Mouse (Mus musculus) liver, embryonic 14.5 days (tissue): ENCODE measurements around the gene Rhot1. TPM values are rescaled to one million over a fixed set of nuclear protein-coding genes. Genes with fewer than 3 reads are reported as not detected.

Source experiments
- ATAC-seq: fragments of 200-750 bp; cut with Nextera tagmentation; 2 replicates; pipeline ENCODE4 v1.8.0; 2017; ENCODE audit warnings: moderate number of reproducible peaks, mild to moderate bottlenecking, moderate library complexity; ENCODE audit not compliant: insufficient read depth
- DNase-seq, 3 experiments: peaks; one replicate each; pipeline ENCODE4 v3.0.0-alpha.2; 2012 to 2013; ENCODE audit warnings: low read depth in 3 of 3, low spot score in 3 of 3
- H3K27ac ChIP-seq: fragments of 300-500 bp; sonication (generic); 2 replicates; pipeline ENCODE4 v1.5.1; 2014; ENCODE audit warnings: moderate library complexity, mild to moderate bottlenecking, control low read depth, inconsistent platforms
- H3K27me3 ChIP-seq: fragments of 300-500 bp; sonication (generic); 2 replicates; pipeline ENCODE4 v1.6.1; 2014; ENCODE audit warnings: mild to moderate bottlenecking, low read length, moderate library complexity; ENCODE audit not compliant: control insufficient read depth, insufficient read depth
- H3K36me3 ChIP-seq: fragments of 300-500 bp; sonication (generic); replicated peaks from 2 replicates; pipeline ENCODE4 v1.6.1; 2014; ENCODE audit warnings: low read depth; ENCODE audit not compliant: control insufficient read depth, insufficient read depth
- H3K4me1 ChIP-seq, 2 experiments: fragments of 200-500 bp in 1 of 2; fragments of 300-500 bp in 1 of 2; sonication (generic) in 1 of 2; replicated peaks; 2 replicates each; pipeline ENCODE4 v1.6.1; 2012 to 2014; ENCODE audit warnings: antibody characterized with exemption in 1 of 2, inconsistent platforms in 1 of 2, low read length in 1 of 2; ENCODE audit not compliant: control insufficient read depth in 2 of 2, insufficient read depth in 2 of 2
- H3K4me2 ChIP-seq: fragments of 300-500 bp; sonication (generic); 2 replicates; pipeline ENCODE4 v1.6.1; 2014; ENCODE audit warnings: low read depth, mild to moderate bottlenecking, control low read depth, moderate library complexity
- H3K4me3 ChIP-seq, 2 experiments: fragments of 200-500 bp in 1 of 2; fragments of 300-500 bp in 1 of 2; sonication (generic) in 1 of 2; 2 replicates each; pipeline ENCODE4 v1.5.1; 2012 to 2014; ENCODE audit warnings: low read depth in 2 of 2, low read length in 2 of 2, mild to moderate bottlenecking in 2 of 2, control low read depth in 1 of 2, inconsistent platforms in 1 of 2, moderate library complexity in 1 of 2; ENCODE audit not compliant: insufficient read depth in 1 of 2
- H3K9ac ChIP-seq: fragments of 300-500 bp; sonication (generic); replicated peaks from 2 replicates; pipeline ENCODE4 v1.6.1; 2014; ENCODE audit warnings: mild to moderate bottlenecking, control low read depth, moderate library complexity
- H3K9me3 ChIP-seq: fragments of 300-500 bp; sonication (generic); 2 replicates; pipeline ENCODE4 v1.6.1; 2016; ENCODE audit warnings: low read length, mixed read lengths; ENCODE audit not compliant: control insufficient read depth
- CTCF ChIP-seq: IDR thresholded peaks from 2 replicates; pipeline ENCODE4 v1.5.1; 2016; ENCODE audit warnings: antibody characterized with exemption, low read depth, control low read depth
- EP300 ChIP-seq: IDR thresholded peaks from 2 replicates; pipeline ENCODE4 v1.6.1; 2016; ENCODE audit warnings: antibody characterized with exemption, low read depth
- WGBS: fragments of 180-500 bp; shearing (Covaris S2); extraction: QIAGEN DNeasy Blood & Tissue Kit; methylation state at CpG from one replicate; pipeline ENCODE4 v1.1.7; 2014; ENCODE audit not compliant: insufficient replicate concordance; 5-methylcytosine and 5-hydroxymethylcytosine counted together
- polyA plus RNA-seq, 2 experiments: library from polyadenylated mRNA; depleted of rRNA in 1 of 2; stranded (reverse) in 1 of 2; unstranded in 1 of 2; fragments of >200 nt; fragmentation: Nextera tagmentation in 1 of 2; extraction: Ambion mirVana in 1 of 2; gene quantifications; 2 replicates each; pipeline versions ENCODE4 v1.2.1 to v1.2.3; 2012 to 2014

Gene Rhot1
- polyA plus RNA-seq, 2 experiments: 11.6 to 21.6 TPM

DNA sequence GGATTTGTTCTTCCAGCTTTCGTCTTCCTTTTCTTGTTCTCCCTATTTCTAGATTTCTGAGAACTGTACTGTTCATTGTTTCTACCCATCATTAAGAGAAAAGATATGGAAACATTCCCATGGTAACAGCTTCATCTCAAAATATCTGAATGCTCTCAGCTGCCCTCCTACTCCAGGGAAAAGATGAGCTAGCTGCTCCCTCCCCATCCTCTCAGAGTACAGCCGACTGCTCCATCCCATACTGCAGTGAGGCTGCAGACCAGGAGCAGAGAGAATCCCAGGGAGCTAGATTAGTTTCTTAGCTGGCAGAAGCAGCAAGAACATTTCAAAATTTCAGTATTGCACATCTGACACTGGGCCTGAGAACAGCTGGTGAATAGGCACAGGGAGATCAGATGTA, 69.2 kb downstream of the Rhot1 start:
- no peak for DNase-seq
- TF ChIP-seq CTCF: no peak
- no peak for TF ChIP-seq EP300
- no peak for ATAC-seq

DNA sequence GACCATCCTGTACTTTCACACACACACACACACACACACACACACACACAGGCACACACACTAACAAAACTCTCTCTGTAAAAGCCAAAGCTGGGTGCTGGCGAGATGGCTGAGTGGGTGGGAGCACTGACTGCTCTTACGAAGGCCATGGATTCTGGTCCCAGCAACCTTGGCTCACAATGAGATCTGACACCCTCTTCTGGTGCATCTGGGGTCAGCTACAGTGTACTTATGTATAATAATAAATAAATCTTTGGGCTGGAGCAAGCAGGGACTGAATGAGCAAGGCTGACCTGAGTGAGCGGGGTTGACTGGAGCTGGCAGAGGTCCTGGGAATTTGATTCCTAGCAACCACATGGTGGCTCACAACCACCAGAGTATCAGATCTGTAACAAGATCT, 75.0 kb downstream of the Rhot1 start:
- H3K4me1 ChIP-seq: no peaks in the 10 kb centered on the region
- H3K9ac ChIP-seq: no peak overlapping the region
- H3K4me2 ChIP-seq: no peak overlapping the region
- H3K9me3 ChIP-seq: no peaks in the 10 kb centered on the region
- no peaks in the 10 kb centered on the region for H3K36me3 ChIP-seq
- WGBS: 71% methylated on average over 3 of the region's 3 CpGs
- no peak for TF ChIP-seq CTCF
- no peak for TF ChIP-seq EP300
- H3K27me3 ChIP-seq: no peaks in the 10 kb centered on the region; the same call in 1 of the 2 replicates
- DNase-seq (no peak), ATAC-seq (no peak)
- no peak overlapping the region for H3K27ac ChIP-seq
- H3K4me3 ChIP-seq: no peak overlapping the region

More for the DNA sequence above, 69.2 kb downstream of the Rhot1 start:
- 51% methylated on average over 2 of the region's 2 CpGs for WGBS
- Histone ChIP-seq H3K9me3 (no peaks in the 10 kb centered on the region), H3K9ac (no peak overlapping the region), H3K27ac (no peak overlapping the region), H3K4me3 (no peak overlapping the region), H3K36me3 (no peaks in the 10 kb centered on the region), H3K4me2 (no peak overlapping the region), H3K4me1 (no peaks in the 10 kb centered on the region), H3K27me3 (no peaks in the 10 kb centered on the region)

DNA sequence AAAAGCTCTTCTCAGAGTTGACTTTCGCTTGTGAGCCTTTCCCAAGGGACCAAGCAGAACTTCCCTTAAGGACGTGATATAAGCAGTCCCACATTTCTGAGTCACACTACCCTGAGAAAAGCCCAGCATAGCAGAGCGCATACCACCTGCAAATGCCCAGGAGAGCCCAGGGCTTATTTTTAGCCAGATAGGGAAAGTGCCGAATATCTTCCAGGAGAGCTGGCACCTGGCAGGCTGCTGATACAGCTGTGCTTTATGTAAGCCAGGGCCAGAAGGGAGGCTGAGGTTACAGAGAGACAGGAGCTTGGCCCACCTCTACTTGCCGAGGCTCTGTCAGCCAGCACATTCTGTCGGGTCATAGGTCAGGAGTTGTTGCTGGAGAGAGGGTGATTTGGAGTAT, 75.8 kb downstream of the Rhot1 start:
- TF ChIP-seq CTCF (no peak), EP300 (no peak)
- Histone ChIP-seq H3K4me1 (no peaks in the 10 kb centered on the region), H3K27ac (no peak overlapping the region), H3K36me3 (no peaks in the 10 kb centered on the region), H3K27me3 (peaks cover 1% of the 10 kb centered on the region), H3K4me2 (no peak overlapping the region), H3K9me3 (no peaks in the 10 kb centered on the region), H3K4me3 (no peak overlapping the region), H3K9ac (no peak overlapping the region)
- DNase-seq (no peak), ATAC-seq (no peak)
- 48% methylated on average over 6 of the region's 6 CpGs for WGBS

DNA sequence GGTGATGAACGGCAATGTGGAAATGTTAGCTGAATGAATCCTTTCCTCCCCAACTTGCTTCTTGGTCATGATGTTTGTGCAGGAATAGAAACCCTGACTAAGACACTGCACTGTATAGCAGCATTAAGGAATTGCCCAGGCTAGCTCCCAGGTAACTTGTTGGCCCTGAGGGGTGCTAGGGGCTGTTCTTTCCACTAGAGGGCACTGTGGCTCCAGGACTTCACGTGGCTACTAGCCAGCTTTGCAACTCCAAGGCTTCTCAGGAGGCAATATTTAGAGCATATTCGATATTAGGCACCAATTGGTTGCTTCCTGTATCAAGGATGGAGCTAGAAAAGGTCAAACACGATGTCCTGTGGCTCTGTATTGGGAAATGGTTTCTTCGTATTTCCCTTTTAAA, 78.3 kb downstream of the Rhot1 start:
- Histone ChIP-seq H3K4me1 (no peaks in the 10 kb centered on the region), H3K9ac (no peak overlapping the region), H3K4me2 (no peak overlapping the region), H3K36me3 (no peaks in the 10 kb centered on the region), H3K4me3 (no peak overlapping the region), H3K27me3 (peaks cover 4% of the 10 kb centered on the region), H3K27ac (no peak overlapping the region), H3K9me3 (no peaks in the 10 kb centered on the region)
- peak; percentile 34 to 46 (median 35) for DNase-seq
- no peak for ATAC-seq
- peak; percentile 90 for TF ChIP-seq CTCF
- TF ChIP-seq EP300: no peak
- 16% methylated on average over 5 of the region's 5 CpGs for WGBS

- no peak for ATAC-seq
- peak overlapping the region; percentile 22 for H3K4me2 ChIP-seq
- H3K9ac ChIP-seq: no peak overlapping the region
- H3K4me1 ChIP-seq: no peaks in the 10 kb centered on the region
- no peaks in the 10 kb centered on the region for H3K9me3 ChIP-seq
- DNase-seq: no peak
- 3% methylated on average over 23 of the region's 23 CpGs for WGBS
- no peak overlapping the region for H3K27ac ChIP-seq
- peaks cover 4% of the 10 kb centered on the region for H3K27me3 ChIP-seq
- no peak for TF ChIP-seq CTCF
- TF ChIP-seq EP300: no peak
- no peaks in the 10 kb centered on the region for H3K36me3 ChIP-seq
- H3K4me3 ChIP-seq: no peak overlapping the region
These were observed 81.1 kb downstream of the Rhot1 start for GRCm38 (mm10) chr11:80289701-80290445.
